Mouse (Mus musculus) MEL (cell line): Measurements from ENCODE around the gene Rtn1.

Experiments used
- CHD1 ChIP-seq: IDR thresholded peaks from 2 replicates; pipeline ENCODE4 v1.6.1; 2012; ENCODE audit warnings: low read depth, mild to moderate bottlenecking, inconsistent platforms, low read length, improper control_type of control experiment
- CTCF ChIP-seq, 3 experiments: IDR thresholded peaks in 2 of 3; conservative IDR thresholded peaks in 1 of 3; 2 replicates each; pipeline ENCODE4 v1.5.1; 2011 to 2012; ENCODE audit warnings: low read length in 3 of 3, low read depth in 2 of 3, mild to moderate bottlenecking in 2 of 3, improper control_type of control experiment in 1 of 3, inconsistent platforms in 1 of 3, mixed read lengths in 1 of 3, moderate library complexity in 1 of 3; ENCODE audit not compliant: control insufficient read depth in 1 of 3, insufficient read depth in 1 of 3, poor library complexity in 1 of 3, severe bottlenecking in 1 of 3
- EP300 ChIP-seq, 2 experiments: IDR thresholded peaks; 2 replicates each; pipeline ENCODE4 v1.6.1; 2011; ENCODE audit warnings: improper control_type of control experiment in 2 of 2, low read length in 2 of 2, low read depth in 1 of 2, mild to moderate bottlenecking in 1 of 2
- GATA1 ChIP-seq: IDR thresholded peaks from 2 replicates; pipeline ENCODE4 v1.6.1; 2011; ENCODE audit warnings: low read depth, low read length, improper control_type of control experiment
- MAX ChIP-seq: IDR thresholded peaks from 2 replicates; pipeline ENCODE4 v1.6.1; 2011; ENCODE audit warnings: low read length, improper control_type of control experiment
- POLR2A ChIP-seq, 2 experiments: IDR thresholded peaks; 2 replicates each; pipeline ENCODE4 v1.6.1; 2011 to 2012; ENCODE audit warnings: low read length in 2 of 2, mild to moderate bottlenecking in 2 of 2, control low read depth in 1 of 2, improper control_type of control experiment in 1 of 2, low read depth in 1 of 2, moderate library complexity in 1 of 2; ENCODE audit not compliant: control insufficient read depth in 1 of 2, insufficient read depth in 1 of 2, poor library complexity in 1 of 2
- RAD21 ChIP-seq: IDR thresholded peaks from 2 replicates; pipeline ENCODE4 v1.6.1; 2011; ENCODE audit warnings: mild to moderate bottlenecking, low read depth, low read length, improper control_type of control experiment
- ZC3H11A ChIP-seq: IDR thresholded peaks from 2 replicates; pipeline ENCODE4 v1.6.1; 2012; ENCODE audit warnings: low read depth, mild to moderate bottlenecking, inconsistent platforms, low read length, improper control_type of control experiment

- TF ChIP-seq CTCF (IDR thresholded peaks at IDR 0.05 in 2 of 3, conservative IDR thresholded peaks at IDR 0.05 in 1 of 3; ENCODE audit: control insufficient read depth in 1 of 3, insufficient read depth in 1 of 3, low read depth in 2 of 3, low read length in 3 of 3, poor library complexity in 1 of 3, severe bottlenecking in 1 of 3) (no peak), RAD21 (no peak), CHD1 (no peak), GATA1 (no peak), POLR2A (IDR thresholded peaks at IDR 0.05; ENCODE audit: control insufficient read depth in 1 of 2, insufficient read depth in 1 of 2, low read depth in 1 of 2, low read length in 2 of 2, poor library complexity in 1 of 2) (no peak), ZC3H11A (no peak), EP300 (IDR thresholded peaks at IDR 0.05; ENCODE audit: low read depth in 1 of 2, low read length in 2 of 2) (no peak), MAX (no peak)
Measured at GRCm38 (mm10) chr12:72326087-72326486, 82.8 kb downstream of the Rtn1 start.
